Mouse (Mus musculus): ENCODE measurements at regions not wholly inside any gene's neighbourhood (a gene's known extent, or its start where the extent isn't known, plus 50 kb on each side); places are given as distances from the start of the nearest gene placed in this dataset.

- no peak for DNase-seq (ENCODE audit: extremely low spot score, low spot score)
Observed at GRCm38 (mm10) chr16:93193921-93194481, 368.1 kb upstream of the Runx1 start.

DNA sequence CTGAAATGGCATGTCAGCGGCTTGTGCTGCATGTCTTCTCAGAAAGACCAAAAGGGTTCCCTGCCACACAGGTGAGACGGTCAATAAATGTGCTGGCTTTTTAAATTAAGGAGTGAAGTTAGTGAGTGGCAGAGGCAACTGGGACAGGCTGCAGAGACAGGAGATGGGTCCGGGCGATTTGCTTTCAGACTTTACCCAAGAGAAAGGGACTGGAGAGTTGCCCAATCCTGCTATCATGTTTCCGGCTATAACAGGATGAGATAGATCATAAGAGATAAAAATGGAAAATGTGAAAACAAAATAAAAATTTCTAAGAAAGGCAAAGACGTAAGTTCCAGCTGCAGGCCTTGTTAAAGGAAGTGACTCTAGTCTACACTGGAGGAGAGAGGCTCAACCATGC lies 367.3 kb upstream of the Runx1 start:
- DNase-seq (ENCODE audit: extremely low spot score, low spot score), result no peak

GRCm38 (mm10) chr16:93192651-93193173 lies 366.8 kb upstream of the Runx1 start:
- no peak for DNase-seq (ENCODE audit: extremely low spot score, low spot score)

GRCm38 (mm10) chr16:93191174-93191573 lies 365.2 kb upstream of the Runx1 start:
- no peak for DNase-seq (ENCODE audit: extremely low spot score, low spot score)

DNA sequence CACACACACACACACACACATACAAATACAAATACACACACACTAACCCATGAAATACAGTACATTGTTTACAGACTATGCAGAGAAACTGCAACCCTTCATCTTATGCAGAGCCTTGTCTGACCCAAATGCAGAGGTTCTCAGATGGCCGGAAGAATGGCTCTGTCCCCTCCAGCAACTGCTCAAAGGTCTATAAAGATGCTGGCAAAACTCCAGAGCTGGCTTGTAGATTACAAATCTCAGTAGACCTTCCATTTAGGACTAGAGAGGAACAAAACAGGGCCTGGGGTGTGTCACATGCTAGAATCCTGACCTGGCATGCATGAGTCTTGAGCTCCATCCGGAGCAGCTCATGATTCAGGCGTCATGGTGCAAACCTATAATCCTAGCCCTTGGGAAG lies 364.4 kb upstream of the Runx1 start:
- no peak for DNase-seq (ENCODE audit: extremely low spot score, low spot score)

DNA sequence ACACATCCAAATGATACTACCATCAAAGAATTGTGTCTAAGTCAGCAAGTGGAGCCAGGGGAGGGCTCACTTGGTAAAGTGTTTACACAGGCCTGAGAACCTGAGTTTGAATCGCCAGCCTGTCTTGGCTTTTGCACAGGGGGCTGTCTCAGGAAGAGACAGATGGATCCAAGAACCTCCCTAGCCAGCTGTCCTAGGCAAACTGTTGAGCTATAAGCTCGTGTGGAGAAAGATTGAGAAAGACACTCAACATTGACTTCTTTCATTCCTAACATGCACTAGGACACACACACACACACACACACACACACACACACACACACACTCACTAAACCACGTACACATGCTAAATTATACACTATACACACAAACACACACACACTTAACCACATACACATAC lies 363.9 kb upstream of the Runx1 start:
- DNase-seq (ENCODE audit: extremely low spot score, low spot score), result no peak

DNA sequence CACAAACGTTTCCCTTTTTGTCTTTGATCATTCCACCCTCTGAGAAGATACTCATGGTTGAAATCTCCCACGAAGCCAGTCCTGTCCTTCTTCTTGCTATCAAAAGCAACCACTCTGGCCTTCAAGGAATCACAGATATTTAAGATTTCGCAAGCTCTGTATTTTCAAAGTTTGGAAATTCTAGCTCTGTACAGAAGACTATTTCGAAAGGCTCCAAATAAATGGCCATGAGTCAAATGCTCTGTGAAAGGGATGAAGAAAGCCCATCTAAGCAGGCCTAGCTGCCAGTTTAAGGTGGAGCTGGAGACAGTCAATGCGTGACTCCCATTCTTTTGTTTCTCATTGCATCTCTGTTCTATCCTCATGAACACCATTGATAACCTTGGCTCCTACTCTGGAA lies 363.5 kb upstream of the Runx1 start:
- DNase-seq (ENCODE audit: extremely low spot score, low spot score), result no peak

GRCm38 (mm10) chr16:93186554-93186953 lies 360.6 kb upstream of the Runx1 start:
- no peak for DNase-seq (ENCODE audit: extremely low spot score, low spot score)

GRCm38 (mm10) chr16:93182656-93183055 lies 356.7 kb upstream of the Runx1 start:
- DNase-seq (ENCODE audit: extremely low spot score, low spot score), result no peak

DNA sequence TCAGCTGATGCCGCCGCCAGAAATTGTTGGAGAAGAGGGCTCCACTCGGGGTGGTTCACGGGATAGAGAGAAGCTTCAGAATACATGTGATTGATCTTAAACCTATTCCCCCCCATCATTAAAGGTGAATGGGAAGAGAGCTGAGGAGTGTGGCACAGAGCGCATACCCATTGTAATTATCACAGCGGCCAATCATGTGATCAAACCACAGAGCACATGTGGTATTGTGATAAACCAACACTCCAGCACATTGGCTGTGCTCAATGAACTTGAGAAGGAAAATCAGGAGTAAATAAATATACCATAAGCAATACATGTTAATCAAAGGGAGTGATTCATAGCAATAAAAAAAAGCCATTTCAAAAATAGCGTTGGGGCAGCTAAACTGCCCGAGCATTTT lies 355.5 kb upstream of the Runx1 start:
- no peak for DNase-seq (ENCODE audit: extremely low spot score, low spot score)

GRCm38 (mm10) chr16:93180213-93180612 lies 354.3 kb upstream of the Runx1 start:
- DNase-seq (ENCODE audit: extremely low spot score, low spot score), result no peak

DNA sequence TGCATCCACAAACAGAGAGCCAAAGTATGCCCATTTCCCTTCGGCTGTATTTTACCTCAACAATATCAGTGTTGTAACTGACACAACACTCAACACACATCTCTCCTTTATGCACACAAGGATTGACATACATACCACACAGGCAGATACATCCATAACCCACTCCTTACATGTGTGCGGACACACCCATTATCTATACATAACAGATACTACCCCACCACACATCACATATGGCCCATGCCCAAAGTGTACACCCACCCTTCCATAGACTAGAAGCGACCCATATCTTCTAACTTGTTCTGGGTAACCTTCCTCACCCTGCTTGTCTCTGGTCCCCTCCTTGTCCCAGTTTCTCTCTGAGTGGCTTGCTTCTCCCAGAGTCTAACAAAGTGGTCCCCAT lies 340.7 kb upstream of the Runx1 start:
- DNase-seq (ENCODE audit: extremely low spot score, low spot score), result no peak

GRCm38 (mm10) chr16:93158526-93159226 lies 332.7 kb upstream of the Runx1 start:
- no peak for DNase-seq (ENCODE audit: extremely low spot score, low spot score)

GRCm38 (mm10) chr16:93153545-93154329 lies 327.8 kb upstream of the Runx1 start:
- no peak for DNase-seq (ENCODE audit: extremely low spot score, low spot score)

DNA sequence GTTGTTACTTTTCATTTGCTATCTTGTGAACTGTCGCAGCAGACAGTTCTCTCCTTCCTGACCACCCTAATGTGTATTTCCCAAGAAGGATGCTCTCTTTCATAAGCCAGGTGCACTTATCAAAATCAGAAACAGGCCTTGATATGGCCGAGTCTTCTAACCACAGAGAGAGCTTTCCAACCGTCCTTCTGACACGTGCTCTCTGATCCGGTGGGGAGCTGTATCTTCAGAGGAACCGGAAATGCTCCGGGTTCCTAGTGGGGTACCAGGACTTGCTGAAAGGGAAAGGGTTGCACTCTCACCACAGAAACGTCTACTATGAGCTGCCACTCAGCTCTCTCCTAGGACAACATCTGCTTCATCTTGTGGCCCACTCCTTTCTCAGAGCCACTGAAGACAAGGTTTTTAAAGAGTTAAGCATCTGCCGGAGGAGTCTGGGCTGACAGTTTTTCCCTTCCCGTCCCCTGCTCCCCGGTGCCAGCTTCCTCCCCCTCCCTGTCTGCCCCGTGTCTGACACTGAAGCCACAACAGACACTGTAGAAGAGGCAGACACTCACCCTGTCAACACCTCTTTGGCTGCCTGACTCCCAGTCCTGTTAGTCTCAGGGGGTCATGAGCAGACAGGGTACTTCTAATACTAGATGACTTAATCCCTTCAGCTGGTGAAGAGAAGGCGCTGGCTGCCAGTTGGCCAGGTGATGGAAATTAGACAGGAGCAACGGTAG lies 327.0 kb upstream of the Runx1 start:
- no peak for DNase-seq (ENCODE audit: extremely low spot score, low spot score)

GRCm38 (mm10) chr16:93152057-93152456 lies 326.1 kb upstream of the Runx1 start:
- no peak for DNase-seq (ENCODE audit: extremely low spot score, low spot score)

- no peak for DNase-seq (ENCODE audit: extremely low spot score, low spot score)
Observed at GRCm38 (mm10) chr16:93151652-93152051, 325.7 kb upstream of the Runx1 start.

DNA sequence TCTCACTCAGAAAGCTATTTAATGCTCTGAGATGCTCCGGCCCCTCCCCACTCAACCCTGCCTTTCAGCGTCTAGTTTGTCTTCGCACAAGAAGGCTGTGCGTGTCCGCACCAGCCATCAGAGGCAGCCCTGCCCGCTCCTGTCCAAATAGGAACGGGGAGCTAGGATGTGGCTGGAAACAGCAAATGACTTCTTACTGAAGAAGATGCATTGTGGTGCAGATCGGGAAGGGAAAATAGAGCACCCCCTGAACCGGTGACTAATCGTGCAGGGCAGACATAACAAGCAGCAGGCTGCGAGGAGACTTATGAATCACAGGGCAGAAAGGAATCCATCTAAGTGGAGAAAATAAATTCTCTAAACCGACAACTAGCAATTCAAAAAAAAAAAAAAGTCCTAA lies 324.5 kb upstream of the Runx1 start:
- no peak for DNase-seq (ENCODE audit: extremely low spot score, low spot score)

DNA sequence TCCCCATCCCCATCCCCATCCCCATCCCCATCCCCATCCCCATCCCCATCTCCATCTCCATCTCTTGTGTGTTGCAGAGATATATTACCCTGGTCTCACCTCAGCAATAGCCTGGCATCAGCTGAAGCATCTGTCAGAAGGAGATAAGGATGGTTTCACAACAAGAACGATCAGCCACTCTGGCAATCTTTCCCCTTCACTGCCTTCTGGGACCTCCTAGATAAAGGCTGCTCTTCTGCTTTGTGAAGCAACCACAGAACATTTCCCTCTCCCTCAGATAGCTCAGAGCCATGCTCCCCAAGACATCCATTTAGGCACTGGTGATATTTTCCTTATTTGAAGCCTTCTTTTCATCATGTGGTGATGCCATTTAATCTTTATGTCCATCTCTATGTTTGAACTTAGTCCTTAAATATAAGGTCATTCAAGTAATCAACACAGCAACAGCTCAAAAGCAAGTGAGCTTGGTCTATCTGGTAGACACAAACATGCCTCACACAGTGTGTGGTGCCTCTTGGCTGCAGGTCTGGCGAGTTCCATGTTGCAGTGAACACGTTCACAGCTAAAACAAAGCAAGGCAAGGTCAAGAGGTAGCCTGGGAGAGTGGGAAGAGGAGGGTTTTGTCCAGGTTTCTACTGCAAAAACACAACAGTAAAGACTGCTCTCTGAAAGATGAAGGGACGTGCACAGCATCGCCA lies 321.7 kb upstream of the Runx1 start:
- DNase-seq (ENCODE audit: extremely low spot score, low spot score), result no peak

DNA sequence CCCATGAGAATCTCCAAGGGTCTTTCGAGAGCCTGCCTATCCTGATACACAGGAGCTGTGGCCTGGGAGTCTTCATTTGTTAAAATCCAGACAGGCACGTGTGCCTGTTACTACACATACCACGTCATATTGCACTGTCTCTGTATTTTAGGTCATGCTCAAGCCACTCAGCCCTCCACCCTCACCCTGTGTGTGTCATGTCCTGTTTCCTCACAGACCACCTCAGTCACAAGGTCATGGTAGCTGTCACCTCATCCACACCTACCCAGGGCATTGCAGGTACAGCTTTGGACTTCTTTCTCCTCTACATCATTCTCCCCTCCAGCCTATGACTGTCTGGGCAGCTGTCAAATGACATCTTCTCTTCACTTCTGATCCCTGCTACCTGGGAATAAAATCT lies 320.9 kb upstream of the Runx1 start:
- no peak for DNase-seq (ENCODE audit: extremely low spot score, low spot score)

DNA sequence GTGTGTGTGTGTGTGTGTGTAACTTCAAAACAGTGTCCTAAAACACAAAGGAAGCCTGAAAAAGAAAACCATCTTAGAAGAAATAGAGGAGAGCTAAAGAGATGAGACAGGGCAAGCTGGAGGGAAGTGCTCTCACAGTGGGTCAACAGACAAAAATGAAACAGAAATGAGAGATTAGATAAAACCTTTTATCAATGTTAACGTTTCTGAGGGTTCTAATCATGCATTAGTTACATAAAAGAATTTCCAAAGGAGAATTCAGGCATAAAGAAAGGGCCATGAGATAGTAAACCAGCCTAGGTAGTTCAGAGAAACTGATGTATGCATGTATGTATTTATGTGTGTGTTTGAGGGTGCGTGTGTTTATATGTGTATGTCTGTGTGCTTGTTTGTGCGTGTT lies 319.7 kb upstream of the Runx1 start:
- DNase-seq (ENCODE audit: extremely low spot score, low spot score), result no peak

Data from neural tube, embryonic 10.5 days (tissue).